In the genomic region with DNA sequence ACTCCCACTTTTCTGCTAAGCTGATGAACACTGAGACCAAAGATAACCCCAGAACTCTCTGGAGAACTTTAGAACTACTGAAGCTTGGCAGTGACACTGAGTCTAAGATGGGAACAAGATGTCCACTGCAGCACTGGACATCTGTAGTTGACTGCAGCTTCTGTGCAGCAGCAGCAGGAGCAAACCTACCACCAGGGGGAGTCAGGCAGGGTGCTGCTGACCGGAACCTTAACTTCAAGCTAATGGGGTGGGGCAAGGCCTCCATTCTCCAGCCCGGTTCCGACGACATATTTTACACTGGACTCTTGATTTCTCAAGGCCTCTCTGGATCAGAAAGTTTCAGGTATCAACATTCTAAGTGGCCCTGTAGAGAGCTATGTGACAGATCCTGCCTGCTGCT, we compare ENCODE assay signal across 9 mouse cellular contexts. TPM values are rescaled to one million over a fixed set of nuclear protein-coding genes. Genes with fewer than 3 reads are reported as not detected.
DNase-seq lines count a peak whose midpoint lies in the region; ATAC-seq lines count a peak whose summit lies in the region.
"Had no signal": no experiment of that assay in that cellular context is flagged by ENCODE, and none has a peak within 500 bp of the region (broad histone marks: within the 10 kb centered on the region; RNA-seq: fewer than 3 reads in every experiment).

No protein-coding gene starts in this region.

- no peak overlapping the region for H3K4me2 ChIP-seq in hindbrain, embryonic 14.5 days (replicated peaks)
- H3K4me2 ChIP-seq in neural tube, embryonic 13.5 days = no peak overlapping the region
- H3K4me2 ChIP-seq: embryonic facial prominence, embryonic 13.5 days had no signal

- H3K9ac ChIP-seq in hindbrain, embryonic 14.5 days = no peak overlapping the region
- H3K9ac ChIP-seq in neural tube, embryonic 13.5 days = 0 out of 2 replicates have a peak overlapping the region, but pooled peaks have one; percentile 90

- H3K36me3 ChIP-seq in hindbrain, embryonic 10.5 days = peaks cover 61% of the 10 kb centered on the region
- H3K36me3 ChIP-seq in hindbrain, embryonic 14.5 days (replicated peaks; ENCODE audit: control insufficient read depth, insufficient read depth) = peaks cover 50% of the 10 kb centered on the region
- peaks cover 53% of the 10 kb centered on the region for H3K36me3 ChIP-seq in neural tube, embryonic 13.5 days

- H3K4me3 ChIP-seq in hindbrain, embryonic 10.5 days = no peak overlapping the region
- no peak overlapping the region for H3K4me3 ChIP-seq in hindbrain, embryonic 14.5 days (replicated peaks; ENCODE audit: low read length)
- no peak overlapping the region for H3K4me3 ChIP-seq in neural tube, embryonic 13.5 days
- H3K4me3 ChIP-seq: embryonic facial prominence, embryonic 13.5 days had no signal

- no peak overlapping the region for H3K27ac ChIP-seq in hindbrain, embryonic 10.5 days
- H3K27ac ChIP-seq in hindbrain, embryonic 14.5 days = no peak overlapping the region
- H3K27ac ChIP-seq in neural tube, embryonic 13.5 days (replicated peaks) = no peak overlapping the region
- H3K27ac ChIP-seq: embryonic facial prominence, embryonic 13.5 days; macrophage had no signal

- peak; percentile 44 for DNase-seq in hindbrain, embryonic 10.5 days (ENCODE audit: low spot score)
- no peak for DNase-seq in hindbrain, embryonic 14.5 days (ENCODE audit: low spot score)
- peak; percentile 64 for DNase-seq in A20 (ENCODE audit: low read depth, low spot score)
- peak; percentile 55 for DNase-seq in ES-CJ7 (ENCODE audit: low read depth, low spot score)
- DNase-seq in kidney, adult 9 months = peak; percentile 67

- no peaks in the 10 kb centered on the region for H3K27me3 ChIP-seq in hindbrain, embryonic 10.5 days (ENCODE audit: insufficient read depth, poor library complexity, severe bottlenecking)
- no peaks in the 10 kb centered on the region for H3K27me3 ChIP-seq in hindbrain, embryonic 14.5 days (ENCODE audit: control insufficient read depth, insufficient read depth, low read length)
- no peaks in the 10 kb centered on the region for H3K27me3 ChIP-seq in neural tube, embryonic 13.5 days
- H3K27me3 ChIP-seq: embryonic facial prominence, embryonic 13.5 days had no signal

- 75% methylated on average over 4 of the region's 4 CpGs for WGBS in hindbrain, embryonic 10.5 days
- 62% methylated on average over 4 of the region's 4 CpGs for WGBS in hindbrain, embryonic 14.5 days
- WGBS in neural tube, embryonic 13.5 days = 62% methylated on average over 4 of the region's 4 CpGs

- peaks cover 51% of the 10 kb centered on the region for H3K4me1 ChIP-seq in hindbrain, embryonic 10.5 days (replicated peaks)
- H3K4me1 ChIP-seq in hindbrain, embryonic 14.5 days (replicated peaks; ENCODE audit: control insufficient read depth, insufficient read depth, low read length) = peaks cover 38% of the 10 kb centered on the region
- H3K4me1 ChIP-seq in neural tube, embryonic 13.5 days (replicated peaks) = peaks cover 50% of the 10 kb centered on the region

- ATAC-seq in hindbrain, embryonic 14.5 days (ENCODE audit: low FRiP score) = no peak
- no peak for ATAC-seq in neural tube, embryonic 13.5 days (ENCODE audit: low read depth)
- ATAC-seq in megakaryocyte progenitor cell, adult 5-6 weeks (replicated peaks; ENCODE audit: poor library complexity) = no peak

- H3K9me3 ChIP-seq in hindbrain, embryonic 10.5 days = no peaks in the 10 kb centered on the region
- no peaks in the 10 kb centered on the region for H3K9me3 ChIP-seq in hindbrain, embryonic 14.5 days (ENCODE audit: control insufficient read depth, low read length)
- no peaks in the 10 kb centered on the region for H3K9me3 ChIP-seq in neural tube, embryonic 13.5 days
- H3K9me3 ChIP-seq: embryonic facial prominence, embryonic 13.5 days had no signal

RNA-seq across cellular contexts. Expression of gene Med22, which starts 3.4 kb away (rescaled TPM):
- polyA plus RNA-seq in hindbrain, embryonic 10.5 days (2016; fragmentation: Nextera tagmentation; extraction: Ambion mirVana) = 111 and 130 TPM in 2 replicates
- polyA plus RNA-seq in hindbrain, embryonic 14.5 days (2014; fragmentation: Nextera tagmentation; extraction: Ambion mirVana) = 113 TPM in 2 replicates
- 129 TPM in 2 replicates for polyA plus RNA-seq in neural tube, embryonic 13.5 days (2015; fragmentation: Nextera tagmentation; extraction: Ambion mirVana)
- 7.2 and 7.7 TPM in 2 replicates for total RNA-seq in megakaryocyte progenitor cell, adult 5-6 weeks (2015)
- 17.0 and 17.6 TPM in 2 replicates for total RNA-seq in megakaryocyte progenitor cell, adult 5-6 weeks (2017)

RNA-seq across cellular contexts. Expression of gene Rpl7a, which starts 3.5 kb away (rescaled TPM):
- 566 and 674 TPM in 2 replicates for polyA plus RNA-seq in hindbrain, embryonic 10.5 days (2016; fragmentation: Nextera tagmentation; extraction: Ambion mirVana)
- polyA plus RNA-seq in hindbrain, embryonic 14.5 days (2014; fragmentation: Nextera tagmentation; extraction: Ambion mirVana) = 439 and 494 TPM in 2 replicates
- polyA plus RNA-seq in neural tube, embryonic 13.5 days (2015; fragmentation: Nextera tagmentation; extraction: Ambion mirVana) = 457 and 479 TPM in 2 replicates
- total RNA-seq in megakaryocyte progenitor cell, adult 5-6 weeks (2015) = 2,379 and 2,445 TPM in 2 replicates
- 2,150 and 2,311 TPM in 2 replicates for total RNA-seq in megakaryocyte progenitor cell, adult 5-6 weeks (2017)

RNA-seq across cellular contexts. Expression of gene Surf6, which starts 4.4 kb away (rescaled TPM):
- 30.8 and 33.4 TPM in 2 replicates for polyA plus RNA-seq in hindbrain, embryonic 10.5 days (2016; fragmentation: Nextera tagmentation; extraction: Ambion mirVana)
- 15.1 and 15.9 TPM in 2 replicates for polyA plus RNA-seq in hindbrain, embryonic 14.5 days (2014; fragmentation: Nextera tagmentation; extraction: Ambion mirVana)
- polyA plus RNA-seq in neural tube, embryonic 13.5 days (2015; fragmentation: Nextera tagmentation; extraction: Ambion mirVana) = 27.6 and 29.0 TPM in 2 replicates
- 14.7 and 26.2 TPM in 2 replicates for total RNA-seq in megakaryocyte progenitor cell, adult 5-6 weeks (2015)
- 50.7 and 56.8 TPM in 2 replicates for total RNA-seq in megakaryocyte progenitor cell, adult 5-6 weeks (2017)

RNA-seq across cellular contexts. Expression of gene Surf2, which starts 9.1 kb away (rescaled TPM):
- 53.2 and 58.0 TPM in 2 replicates for polyA plus RNA-seq in hindbrain, embryonic 10.5 days (2016; fragmentation: Nextera tagmentation; extraction: Ambion mirVana)
- polyA plus RNA-seq in hindbrain, embryonic 14.5 days (2014; fragmentation: Nextera tagmentation; extraction: Ambion mirVana) = 44.1 and 45.2 TPM in 2 replicates
- 55.8 and 64.2 TPM in 2 replicates for polyA plus RNA-seq in neural tube, embryonic 13.5 days (2015; fragmentation: Nextera tagmentation; extraction: Ambion mirVana)
- 55.3 and 55.8 TPM in 2 replicates for total RNA-seq in megakaryocyte progenitor cell, adult 5-6 weeks (2015)
- total RNA-seq in megakaryocyte progenitor cell, adult 5-6 weeks (2017) = 62.8 and 86.7 TPM in 2 replicates

RNA-seq across cellular contexts. Expression of gene Surf1, which starts 9.2 kb away (rescaled TPM):
- polyA plus RNA-seq in hindbrain, embryonic 10.5 days (2016; fragmentation: Nextera tagmentation; extraction: Ambion mirVana) = 47.4 and 53.6 TPM in 2 replicates
- polyA plus RNA-seq in hindbrain, embryonic 14.5 days (2014; fragmentation: Nextera tagmentation; extraction: Ambion mirVana) = 80.3 and 86.9 TPM in 2 replicates
- 78.8 and 86.4 TPM in 2 replicates for polyA plus RNA-seq in neural tube, embryonic 13.5 days (2015; fragmentation: Nextera tagmentation; extraction: Ambion mirVana)
- total RNA-seq in megakaryocyte progenitor cell, adult 5-6 weeks (2015) = 72.3 and 90.4 TPM in 2 replicates
- 51.3 and 73.5 TPM in 2 replicates for total RNA-seq in megakaryocyte progenitor cell, adult 5-6 weeks (2017)
